Mouse (Mus musculus) lung, postnatal 36 days (tissue): ENCODE results near the gene Pakap.

Experiments
- DNase-seq: peaks from one replicate; pipeline ENCODE4 v3.0.0; 2022; ENCODE audit warnings: mixed read lengths

The Pakap gene

DNA sequence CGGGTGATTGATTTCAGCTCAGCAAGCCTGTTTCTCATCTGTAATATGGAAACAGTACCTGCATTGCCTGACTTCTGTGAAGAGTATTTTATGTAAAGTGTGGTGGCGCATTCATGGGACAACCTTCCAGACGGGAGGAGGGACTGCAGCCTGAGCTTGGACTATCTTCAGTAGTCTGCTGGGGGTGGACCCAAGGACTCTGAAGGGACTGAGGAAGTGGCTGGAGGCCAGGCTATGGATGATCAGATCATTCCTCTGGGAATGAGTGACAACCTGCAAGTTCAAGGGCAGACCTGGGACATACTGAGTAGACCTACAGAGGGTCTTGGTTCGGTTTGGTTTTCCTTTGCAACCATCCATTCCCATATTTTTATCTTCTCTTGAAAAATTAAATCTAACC is 154.3 kb downstream of the Pakap start:
- no peak for DNase-seq

DNA sequence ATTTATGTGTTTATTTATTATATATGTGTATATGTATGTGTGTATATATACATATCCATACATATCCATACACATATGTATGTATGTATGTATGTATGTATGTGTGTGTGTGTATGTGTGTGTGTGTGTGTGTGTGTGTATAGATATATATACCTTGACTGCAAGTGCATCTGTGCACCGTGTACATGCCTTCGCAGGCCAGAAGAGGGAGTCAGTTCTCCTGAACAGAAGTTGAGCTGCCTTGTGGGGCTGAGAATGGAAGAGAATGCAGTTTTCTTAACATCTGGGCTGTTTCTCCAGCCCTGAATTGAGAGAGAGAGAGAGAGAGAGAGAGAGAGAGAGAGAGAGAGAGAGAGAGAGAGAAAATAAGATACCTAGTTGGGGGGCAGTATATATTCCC is 155.7 kb downstream of the Pakap start:
- DNase-seq, result peak; percentile 48

DNA sequence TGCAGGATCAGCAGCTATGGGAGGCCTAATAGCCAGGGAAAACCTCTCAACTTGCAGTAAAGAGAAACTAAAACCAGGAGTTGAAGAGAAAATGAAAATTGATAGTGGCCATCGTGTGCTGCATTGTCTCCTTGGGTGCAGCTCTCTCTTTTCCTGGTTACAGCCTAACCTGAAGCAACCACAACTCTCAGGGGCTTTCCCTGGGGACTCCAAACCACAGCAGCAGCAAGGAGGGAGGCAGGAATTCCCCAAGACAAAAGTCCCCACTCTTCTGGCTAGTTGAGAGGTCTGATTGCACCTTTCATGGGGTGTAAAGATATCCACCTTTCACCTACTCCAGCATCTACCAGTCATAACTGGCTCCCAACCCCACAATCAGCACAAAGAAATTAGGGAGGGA is 157.6 kb downstream of the Pakap start:
- no peak for DNase-seq

DNA sequence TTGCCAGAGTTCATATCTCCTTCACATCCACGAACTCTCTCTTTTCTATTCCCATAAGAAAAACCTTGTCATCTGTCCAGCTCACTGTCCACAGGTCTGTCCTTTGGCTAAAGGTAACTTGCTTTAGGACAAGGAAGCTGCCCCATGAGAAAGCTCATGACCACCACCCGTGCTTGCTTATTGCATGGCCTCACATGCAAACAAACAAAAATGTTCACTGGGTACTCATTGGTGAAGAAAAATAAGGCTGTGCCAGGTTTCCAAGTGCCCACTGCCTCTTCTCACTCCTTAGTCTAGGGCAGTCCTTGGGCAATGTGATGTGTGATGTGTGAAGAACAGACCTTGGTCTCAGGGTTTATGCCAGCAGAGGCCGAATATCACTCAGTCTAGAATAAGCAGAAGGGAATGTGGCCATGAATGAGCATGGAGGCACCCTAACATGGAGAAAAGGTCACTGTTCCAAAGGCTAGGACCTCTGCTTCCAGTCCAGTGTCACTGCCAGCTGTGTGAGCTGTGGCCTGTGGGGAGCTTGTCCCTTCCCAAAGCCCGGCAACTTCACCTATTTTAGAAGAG is 160.7 kb downstream of the Pakap start:
- no peak for DNase-seq

DNA sequence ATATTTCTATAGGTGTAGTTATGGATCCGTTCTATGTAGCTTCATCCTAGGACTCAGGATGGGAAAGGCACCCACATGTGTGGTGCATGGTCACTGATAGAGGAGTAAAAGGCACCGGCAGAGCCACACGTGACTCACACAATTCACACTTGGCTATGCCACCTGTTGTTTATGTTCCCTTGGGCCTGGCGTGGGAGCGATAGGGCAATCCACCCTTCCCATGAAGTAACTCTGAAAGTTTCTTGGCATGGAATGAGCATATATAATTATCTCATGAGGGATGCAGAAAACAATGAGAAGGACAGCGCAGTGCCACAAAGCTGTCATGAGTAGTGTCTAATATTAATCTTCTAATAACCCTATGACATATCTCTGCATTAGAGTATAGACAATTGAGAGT is 162.1 kb downstream of the Pakap start:
- DNase-seq, result peak; percentile 41

DNA sequence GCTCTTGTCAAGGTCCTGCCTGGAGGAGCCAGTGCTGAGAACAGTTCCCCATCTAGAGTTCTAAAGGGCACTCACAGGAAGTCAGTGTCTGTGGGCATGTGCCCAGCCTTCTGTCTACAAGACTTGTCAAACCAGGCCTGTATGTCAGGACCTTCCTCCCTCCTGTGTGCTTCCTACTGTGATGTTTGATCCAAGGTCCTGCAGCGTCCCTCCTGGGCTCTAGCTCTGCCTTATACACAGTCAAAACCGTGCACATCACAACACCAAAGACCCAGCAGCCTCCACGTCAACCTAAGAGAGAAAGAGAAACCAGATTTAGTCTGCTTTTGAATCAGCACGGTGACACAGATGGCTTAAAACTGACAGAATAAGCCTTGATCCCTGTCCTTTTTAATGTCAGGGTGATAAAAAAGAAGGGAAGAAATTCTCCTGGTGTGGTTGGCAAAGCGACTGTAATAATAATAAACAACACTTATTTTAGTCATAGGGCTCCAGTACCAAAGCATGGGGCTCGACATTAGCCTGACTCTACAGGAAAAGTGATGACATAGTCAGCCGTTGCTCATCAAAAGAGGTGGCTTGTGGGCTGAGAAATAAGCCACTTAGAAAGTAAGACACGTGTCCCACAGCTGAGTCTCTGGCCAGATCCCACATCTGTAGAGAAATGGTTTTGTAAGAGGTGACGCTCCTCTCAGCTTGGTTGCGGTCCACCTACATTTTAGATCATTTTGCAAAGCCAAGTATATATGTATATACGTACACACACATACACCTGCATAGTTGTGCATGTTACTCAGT is 163.0 kb downstream of the Pakap start:
- peak; percentile 28 for DNase-seq

DNA sequence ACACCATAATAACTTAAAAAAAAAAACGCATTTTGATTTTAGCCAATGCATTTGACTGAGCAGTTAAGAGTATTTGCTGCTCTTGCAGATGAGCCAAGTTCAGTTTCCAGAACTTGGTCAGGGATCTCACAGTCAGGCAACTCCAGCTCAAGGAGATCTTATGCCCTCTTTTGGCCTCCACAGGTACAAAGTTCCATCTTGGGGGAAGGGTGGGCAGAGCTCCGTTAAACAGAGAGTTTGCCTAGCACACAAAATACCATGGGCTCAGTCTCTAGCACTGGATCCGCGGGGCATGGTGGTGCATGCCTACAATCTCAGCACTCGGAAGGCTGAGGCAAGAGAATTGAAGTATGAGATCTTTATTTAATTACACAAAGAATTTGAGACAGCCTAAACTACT is 164.4 kb downstream of the Pakap start:
- no peak for DNase-seq

DNA sequence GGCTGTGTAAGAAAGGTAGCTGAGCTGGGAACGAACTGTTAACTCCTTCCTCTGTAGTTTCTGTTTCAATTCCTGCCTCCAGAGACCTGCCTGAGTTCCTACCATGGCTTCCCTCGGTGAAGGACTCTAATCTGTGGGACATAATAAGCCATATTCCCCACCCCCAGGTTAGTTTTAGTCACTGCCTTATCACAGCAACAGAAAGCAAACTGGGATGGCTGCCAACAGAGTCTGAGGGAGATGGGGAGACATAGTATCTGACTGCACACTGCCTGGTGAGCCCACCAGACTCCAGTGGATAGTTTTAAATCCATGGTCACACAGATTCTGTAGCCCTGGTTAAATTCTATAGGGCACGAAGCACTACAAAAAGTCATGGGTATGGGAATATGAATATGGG is 165.5 kb downstream of the Pakap start:
- no peak for DNase-seq

DNA sequence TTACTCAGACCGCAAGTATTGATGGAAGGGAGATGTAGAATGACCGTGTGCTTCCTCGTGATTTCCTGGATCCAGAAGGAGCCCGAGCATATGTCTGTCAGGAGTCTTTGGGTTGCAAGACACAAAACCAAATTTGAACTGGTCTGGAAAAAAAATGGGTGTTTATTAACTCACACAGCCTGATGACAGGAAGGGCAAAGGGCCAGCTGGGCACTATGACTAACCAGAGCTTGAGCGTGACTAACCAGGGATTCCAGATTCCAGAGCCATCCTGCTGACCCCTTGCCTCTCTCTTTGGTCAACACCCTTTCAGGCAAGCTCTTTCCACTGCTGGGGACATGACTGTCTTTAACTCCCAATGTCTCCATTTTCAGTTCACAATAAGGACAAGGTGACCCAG is 167.4 kb downstream of the Pakap start:
- no peak for DNase-seq

DNA sequence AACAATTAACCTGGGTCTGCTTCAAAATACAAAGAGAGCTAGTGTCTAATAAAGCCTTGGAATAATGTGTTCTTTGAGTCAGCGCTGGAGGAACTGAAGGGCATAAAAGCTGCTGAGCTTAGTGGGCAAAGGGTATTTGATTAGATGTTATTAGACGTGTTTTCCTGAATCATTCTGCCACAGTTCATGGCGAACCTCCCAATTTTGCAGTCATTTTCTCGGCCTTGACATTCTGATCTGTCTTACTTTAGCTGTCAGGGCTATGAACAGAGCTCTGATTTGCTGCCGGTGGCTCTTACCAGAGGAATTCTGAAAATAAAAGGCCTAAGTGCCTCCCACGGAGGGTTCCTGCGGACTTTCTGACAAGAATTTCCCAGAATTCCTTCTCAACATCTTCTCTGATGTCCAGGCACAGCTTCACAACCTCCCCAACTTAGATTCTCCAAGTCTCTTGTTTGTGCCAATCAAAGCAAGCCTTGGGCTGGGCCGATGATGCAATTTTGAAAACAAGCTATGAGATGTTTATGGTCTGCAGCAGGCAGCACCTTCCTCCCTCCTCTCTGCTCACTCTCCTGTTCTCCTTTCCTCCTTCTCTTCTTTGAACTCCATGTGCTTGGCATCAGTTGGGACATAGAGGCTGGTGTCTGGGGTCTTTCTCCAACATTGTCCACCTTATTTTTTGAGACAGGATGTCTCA is 171.0 kb downstream of the Pakap start:
- no peak for DNase-seq

DNA sequence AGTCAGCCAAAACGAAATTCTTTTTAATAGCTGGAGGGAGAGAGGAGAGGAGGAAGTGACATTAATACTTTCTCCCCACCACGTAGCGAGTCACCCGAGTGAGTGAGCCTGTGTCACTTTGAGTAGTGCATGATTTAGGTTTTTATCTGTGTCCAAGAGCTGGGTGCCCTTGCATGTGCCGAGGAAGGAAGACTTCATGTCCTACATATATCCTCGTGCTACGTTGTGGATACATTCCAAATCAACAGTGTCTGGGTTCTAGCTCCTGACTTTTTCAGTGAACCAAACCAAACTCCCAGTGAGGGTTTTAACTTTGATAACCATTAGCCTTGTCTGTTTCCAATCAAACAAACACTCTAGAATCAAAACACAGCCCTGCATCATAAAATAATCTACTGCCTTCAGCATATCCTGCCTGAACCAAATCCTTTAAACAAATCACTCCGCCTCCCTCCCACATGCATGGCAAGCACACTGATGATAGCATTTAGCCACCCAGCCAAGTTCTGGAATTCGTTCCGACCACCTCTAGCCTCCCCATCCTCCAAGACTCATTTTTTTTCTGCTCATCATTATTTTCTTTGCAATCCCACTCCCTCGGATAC is 175.4 kb downstream of the Pakap start:
- no peak for DNase-seq

DNA sequence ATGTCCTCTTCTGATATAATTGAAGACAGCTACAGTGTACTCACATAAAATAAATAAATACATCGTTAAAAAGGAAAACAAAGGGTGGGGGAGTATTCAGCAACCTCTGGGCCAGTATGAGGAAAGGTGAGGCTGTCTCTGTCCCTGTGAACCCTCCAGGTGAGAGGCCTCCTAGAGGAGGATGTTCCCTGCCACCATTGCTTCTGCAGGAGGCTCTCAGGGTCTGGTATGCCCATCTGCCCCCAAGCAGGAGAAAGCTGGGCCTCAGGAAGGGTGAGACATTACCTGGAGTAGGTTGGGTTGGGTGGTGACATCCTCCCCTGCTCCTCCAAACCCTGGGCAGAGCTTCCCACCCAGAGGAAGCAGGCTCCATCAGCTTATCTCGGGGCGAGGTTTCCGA is 182.7 kb downstream of the Pakap start:
- no peak for DNase-seq

DNA sequence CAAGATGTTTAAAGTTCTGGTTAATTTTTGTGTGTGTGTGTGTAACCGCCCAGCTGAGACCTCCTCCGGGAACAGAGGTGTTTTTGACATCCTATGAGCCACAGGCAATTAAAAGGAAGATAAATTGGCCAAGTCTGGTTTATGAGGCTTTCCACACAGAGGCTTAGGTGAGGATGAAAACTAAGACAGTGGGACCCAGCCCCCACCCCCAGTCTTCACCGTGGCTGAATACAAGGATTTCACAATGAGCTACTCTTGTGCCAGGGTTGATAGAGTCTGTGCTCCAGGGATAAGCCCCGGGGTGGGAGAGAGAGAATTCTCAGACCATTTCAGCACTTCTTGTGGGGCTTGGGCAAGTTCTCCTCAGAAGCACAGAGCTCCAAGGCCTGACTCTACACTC is 183.1 kb downstream of the Pakap start:
- DNase-seq, result no peak

DNA sequence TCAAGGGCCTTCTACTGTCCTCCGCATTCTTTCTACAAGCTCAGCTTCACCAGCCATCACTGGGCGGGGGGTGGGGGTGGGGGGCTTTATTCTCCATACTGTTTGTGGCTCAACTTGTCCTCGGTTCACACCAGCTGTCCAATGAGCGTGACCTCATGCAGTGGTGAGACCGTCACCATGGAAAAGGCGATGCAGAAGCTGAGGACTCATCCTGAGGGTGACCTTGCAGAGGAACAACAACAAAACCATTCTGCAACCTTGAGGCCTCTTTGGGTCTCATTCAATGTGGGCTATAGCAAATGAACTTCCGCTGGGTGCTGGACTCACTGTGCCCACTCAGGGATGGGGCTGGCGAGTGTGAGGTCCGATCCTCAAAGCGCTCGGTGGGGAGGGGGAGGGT is 183.6 kb downstream of the Pakap start:
- DNase-seq, result no peak

DNA sequence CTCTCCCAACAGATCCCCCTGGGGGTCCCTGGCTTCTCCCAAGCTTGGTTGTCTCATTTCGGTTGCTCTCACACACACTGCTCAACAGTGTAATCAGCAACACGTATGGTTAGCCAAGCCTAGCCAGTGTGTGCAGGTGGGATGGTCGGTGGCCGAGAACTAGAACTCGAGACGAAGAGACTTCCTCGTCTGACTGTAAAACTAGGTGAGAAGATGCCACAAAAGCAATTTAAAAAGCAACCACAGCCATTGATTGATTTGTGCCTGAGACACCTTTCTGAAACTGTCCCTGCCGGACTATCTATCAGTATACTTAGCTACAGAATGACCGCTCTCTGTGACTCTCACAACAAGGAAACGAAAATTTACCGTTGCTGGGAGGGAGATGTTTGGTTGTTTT is 187.1 kb downstream of the Pakap start:
- no peak for DNase-seq

DNA sequence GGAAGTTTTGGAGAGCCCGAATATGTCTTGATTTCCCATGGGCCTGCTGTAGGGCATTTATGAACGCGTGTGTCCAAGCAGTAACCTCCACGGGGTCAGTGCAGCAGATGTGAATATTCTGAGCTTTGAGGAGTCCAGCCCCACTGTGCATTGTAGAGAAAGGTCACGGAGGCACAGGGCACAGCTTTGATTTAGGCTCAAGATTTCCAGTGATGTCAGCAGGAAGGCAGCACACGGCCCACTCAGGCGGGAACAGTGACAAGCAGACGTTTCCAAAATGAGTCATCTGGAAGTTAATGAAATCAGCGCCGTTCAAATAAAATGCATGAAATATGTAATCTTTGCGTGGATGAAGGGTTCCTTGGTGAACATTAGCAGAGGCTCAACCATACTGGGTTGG is 190.0 kb downstream of the Pakap start:
- DNase-seq, result no peak

DNA sequence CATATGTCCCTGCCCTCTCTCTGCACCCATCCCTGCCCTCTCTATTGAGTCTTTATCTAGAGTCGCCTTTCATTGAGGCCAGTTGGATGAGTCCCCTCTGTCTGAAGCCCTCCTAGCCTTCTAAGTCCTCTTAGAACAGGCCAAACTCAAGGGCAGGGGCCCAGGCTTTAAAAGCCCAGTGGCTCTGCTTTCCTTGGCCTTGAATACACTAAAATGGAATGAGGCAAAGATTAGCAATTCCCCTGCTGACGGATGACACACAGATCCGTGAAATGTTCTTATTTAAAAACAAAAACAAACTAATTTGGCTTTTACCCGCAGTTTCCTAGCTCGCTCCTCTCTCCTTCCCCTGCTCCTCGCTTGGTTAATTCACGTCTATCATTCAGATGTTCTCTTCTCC is 194.4 kb downstream of the Pakap start:
- no peak for DNase-seq

DNA sequence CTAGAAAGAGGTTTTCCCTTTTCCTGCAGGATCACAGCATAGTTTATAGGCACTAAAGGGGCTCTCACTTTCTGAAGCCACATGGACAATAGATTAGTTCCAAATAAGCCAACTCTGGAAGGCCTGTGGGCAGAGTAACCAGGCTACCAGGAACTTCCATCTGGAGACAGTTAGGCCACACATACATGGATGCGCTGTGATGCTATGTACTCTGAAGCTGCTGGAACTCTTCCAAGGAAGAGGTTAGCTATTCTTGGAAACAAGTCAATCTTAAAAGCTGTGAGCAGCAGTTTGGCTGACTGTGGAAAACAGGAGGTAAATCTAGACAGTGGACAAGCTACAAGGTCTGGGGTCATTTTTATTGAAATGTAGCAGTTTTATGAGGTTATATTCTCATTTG is 196.4 kb downstream of the Pakap start:
- DNase-seq, result peak; percentile 47

DNA sequence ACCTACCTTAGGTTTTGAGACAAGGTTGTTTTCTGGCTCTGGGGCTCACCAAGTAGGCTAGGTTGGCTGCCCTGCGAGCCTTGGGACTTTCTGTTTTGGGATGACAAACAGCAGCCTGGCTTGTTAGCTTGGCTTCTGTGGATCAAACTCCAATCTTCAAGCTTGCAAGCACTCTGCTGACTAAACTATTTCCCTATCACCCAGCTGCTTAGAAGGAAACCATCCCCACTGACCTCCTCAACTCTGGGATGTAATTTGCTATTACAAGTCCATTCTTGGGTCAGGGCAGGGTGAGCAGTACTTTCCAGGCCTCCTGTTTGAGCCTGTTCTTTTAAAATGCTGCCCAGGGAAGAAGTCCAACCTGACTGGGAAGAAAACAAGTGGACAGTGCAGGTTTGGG is 196.9 kb downstream of the Pakap start:
- DNase-seq, result peak; percentile 7

DNA sequence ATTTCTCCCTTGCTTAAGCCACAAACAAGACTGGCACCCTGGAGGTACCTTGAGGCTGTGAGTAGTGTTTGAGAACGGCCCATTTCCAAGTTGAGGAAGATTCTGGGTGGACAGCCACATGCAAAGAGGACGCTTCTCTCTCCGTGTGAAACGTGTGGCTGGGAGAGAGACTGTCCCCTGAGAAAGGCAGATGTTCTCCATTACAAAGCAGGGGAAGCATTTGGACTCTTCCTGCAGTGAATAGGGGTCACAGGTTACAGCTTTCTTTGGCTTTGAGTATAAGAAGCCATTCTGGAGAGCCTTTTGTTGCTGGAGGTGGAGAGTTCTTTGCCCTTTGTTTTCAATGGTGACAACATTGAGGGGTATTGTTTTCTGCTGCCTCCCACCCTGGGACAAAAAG is 197.8 kb downstream of the Pakap start:
- no peak for DNase-seq

DNA sequence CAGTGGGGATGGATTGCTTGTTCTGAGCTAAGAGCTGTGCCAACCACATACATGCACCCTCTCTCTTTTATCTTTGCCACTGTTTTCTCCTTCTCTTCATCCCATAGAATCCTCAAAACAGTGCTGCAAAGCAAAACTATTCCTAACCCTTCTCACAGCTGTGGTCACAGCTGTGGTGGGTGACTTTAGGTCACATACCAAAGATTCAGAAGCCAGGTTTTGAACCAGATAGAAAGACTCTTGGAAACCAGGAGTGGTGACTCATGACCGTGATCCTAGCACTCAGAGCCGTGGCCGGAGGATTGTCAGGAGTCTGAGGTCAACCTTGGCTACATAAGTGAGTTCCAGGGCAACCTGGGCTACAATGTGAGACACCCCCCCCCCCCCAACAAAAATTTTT is 201.0 kb downstream of the Pakap start:
- DNase-seq, result no peak

DNA sequence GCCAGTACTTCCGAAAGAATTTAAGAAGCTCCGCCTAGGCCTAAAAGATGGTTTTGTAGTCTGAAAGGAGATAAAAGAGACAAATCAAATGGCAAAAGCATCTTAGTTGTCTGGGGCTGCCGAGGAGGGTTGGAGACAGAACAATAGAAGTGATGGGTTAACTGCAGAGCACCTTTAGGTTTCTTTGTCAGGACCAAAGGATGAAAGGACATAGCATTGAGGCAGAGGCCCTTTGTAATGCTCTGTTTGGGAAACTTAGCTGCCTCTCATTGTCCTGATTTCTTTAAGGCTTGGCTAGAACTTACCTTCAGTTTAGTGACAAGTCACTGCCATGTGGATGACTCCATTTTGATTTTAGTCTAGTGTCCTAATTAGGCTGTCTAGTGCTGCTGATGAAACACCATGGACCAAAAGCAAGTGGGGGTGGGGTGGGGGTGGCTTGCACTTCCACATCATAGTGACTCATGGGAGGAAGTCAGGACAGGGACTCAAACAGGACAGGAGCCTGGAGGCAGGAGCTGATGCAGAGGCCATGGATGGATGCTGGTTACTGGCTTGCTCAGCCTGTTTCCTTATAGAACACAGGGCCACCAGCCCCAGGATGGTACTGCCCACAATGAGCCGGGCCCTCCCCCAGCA is 202.3 kb downstream of the Pakap start:
- DNase-seq, result no peak

DNA sequence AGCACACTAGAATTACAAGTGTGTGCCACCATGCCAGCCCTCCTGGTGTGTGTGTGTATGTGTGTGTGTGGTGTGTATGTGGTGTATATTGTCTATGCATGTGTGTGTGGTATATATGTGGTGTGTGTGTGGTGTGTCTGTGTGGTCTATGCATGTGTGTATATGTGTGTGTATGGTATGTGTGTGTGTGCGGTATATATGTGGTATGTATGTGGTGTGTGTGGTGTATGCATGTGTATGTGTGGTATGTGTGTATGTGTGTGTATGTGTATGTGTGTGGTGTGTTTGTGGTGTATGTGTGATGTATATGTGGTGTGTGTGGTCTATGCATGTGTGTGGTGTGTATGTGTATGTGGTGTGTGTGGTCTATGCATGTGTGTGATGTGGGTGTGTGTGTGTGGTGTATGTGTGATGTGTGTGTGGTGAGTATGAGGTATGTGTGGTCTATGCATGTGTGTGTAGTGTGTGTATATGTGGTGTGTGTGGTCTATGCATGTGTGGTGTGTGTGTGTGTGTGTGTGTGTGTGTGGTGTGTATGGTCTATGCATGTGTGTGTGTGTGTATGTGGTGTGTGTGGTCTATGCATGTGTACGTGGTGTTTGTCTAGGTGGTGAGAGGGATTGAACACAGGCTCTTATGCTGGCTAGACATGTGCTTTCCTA is 203.7 kb downstream of the Pakap start:
- DNase-seq, result no peak
